Mouse (Mus musculus) limb, embryonic 13.5 days (tissue): ENCODE measurements at regions not wholly inside any gene's neighbourhood (a gene's known extent, or its start where the extent isn't known, plus 50 kb on each side); places are given as distances from the start of the nearest gene placed in this dataset.

Experiments
- ATAC-seq: fragments of 200-750 bp; cut with Nextera tagmentation; 2 replicates; pipeline ENCODE4 v1.8.0; 2017; ENCODE audit warnings: low read depth, moderate number of reproducible peaks, moderate TSS enrichment; ENCODE audit not compliant: low FRiP score
- H3K27ac ChIP-seq: fragments of 300-500 bp; sonication (generic); 2 replicates; pipeline ENCODE4 v1.5.1; 2015; ENCODE audit warnings: inconsistent platforms, mild to moderate bottlenecking, moderate library complexity
- H3K27me3 ChIP-seq: fragments of 300-500 bp; sonication (generic); 2 replicates; pipeline ENCODE4 v1.6.1; 2015; ENCODE audit warnings: mild to moderate bottlenecking, inconsistent platforms
- H3K36me3 ChIP-seq: fragments of 300-500 bp; sonication (generic); 2 replicates; pipeline ENCODE4 v1.6.1; 2015; ENCODE audit warnings: inconsistent platforms, mild to moderate bottlenecking, moderate library complexity
- H3K4me1 ChIP-seq: fragments of 300-500 bp; sonication (generic); 2 replicates; pipeline ENCODE4 v1.6.1; 2015; ENCODE audit warnings: inconsistent platforms
- H3K4me2 ChIP-seq: fragments of 300-500 bp; sonication (generic); replicated peaks from 2 replicates; pipeline ENCODE4 v1.6.1; 2015; ENCODE audit warnings: inconsistent platforms, mild to moderate bottlenecking, moderate library complexity
- H3K4me3 ChIP-seq: fragments of 300-500 bp; sonication (generic); 2 replicates; pipeline ENCODE4 v1.5.1; 2015; ENCODE audit warnings: moderate library complexity, mild to moderate bottlenecking, inconsistent platforms
- H3K9ac ChIP-seq: fragments of 300-500 bp; sonication (generic); 2 replicates; pipeline ENCODE4 v1.6.1; 2015; ENCODE audit warnings: mild to moderate bottlenecking, inconsistent platforms
- H3K9me3 ChIP-seq: fragments of 300-500 bp; sonication (generic); 2 replicates; pipeline ENCODE4 v1.6.1; 2016; ENCODE audit warnings: inconsistent platforms
- WGBS: fragments of 180-500 bp; shearing (Covaris S2); methylation state at CpG from one replicate; pipeline ENCODE4 v1.1.7; 2015; 5-methylcytosine and 5-hydroxymethylcytosine counted together

DNA sequence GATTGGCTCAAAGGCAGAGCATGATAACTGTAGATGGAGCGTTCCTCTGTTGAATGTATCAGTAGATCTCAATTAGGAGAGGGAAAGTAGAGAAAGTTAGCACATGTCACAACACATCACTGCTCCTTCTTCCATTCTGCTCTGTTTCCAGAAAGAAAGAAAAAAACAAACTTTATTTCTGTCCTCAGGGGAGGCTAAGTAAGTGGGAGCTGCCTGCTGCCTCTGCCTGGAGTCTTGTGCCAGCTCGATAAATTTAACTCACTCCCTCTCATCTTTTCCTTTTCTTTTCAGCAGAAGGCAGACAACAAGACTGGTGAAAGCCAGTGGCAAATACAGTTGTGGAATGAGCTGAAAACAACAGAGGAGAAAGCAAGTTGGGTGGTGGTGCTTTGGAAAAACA, 517.5 kb upstream of the Gm21961 start:
- WGBS = 83% methylated on average over 2 of the region's 2 CpGs
- Histone ChIP-seq H3K4me2 (no peak overlapping the region), H3K9me3 (no peaks in the 10 kb centered on the region), H3K4me3 (no peak overlapping the region), H3K27ac (no peak overlapping the region), H3K9ac (no peak overlapping the region), H3K4me1 (no peaks in the 10 kb centered on the region), H3K36me3 (no peaks in the 10 kb centered on the region), H3K27me3 (no peaks in the 10 kb centered on the region)
- no peak for ATAC-seq

GRCm38 (mm10) chr15:65502656-65503055, 488.0 kb upstream of the Gm21961 start:
- no peak overlapping the region for H3K4me3 ChIP-seq
- ATAC-seq = no peak
- WGBS = 88% methylated on average over 1 of the region's 1 CpGs

DNA sequence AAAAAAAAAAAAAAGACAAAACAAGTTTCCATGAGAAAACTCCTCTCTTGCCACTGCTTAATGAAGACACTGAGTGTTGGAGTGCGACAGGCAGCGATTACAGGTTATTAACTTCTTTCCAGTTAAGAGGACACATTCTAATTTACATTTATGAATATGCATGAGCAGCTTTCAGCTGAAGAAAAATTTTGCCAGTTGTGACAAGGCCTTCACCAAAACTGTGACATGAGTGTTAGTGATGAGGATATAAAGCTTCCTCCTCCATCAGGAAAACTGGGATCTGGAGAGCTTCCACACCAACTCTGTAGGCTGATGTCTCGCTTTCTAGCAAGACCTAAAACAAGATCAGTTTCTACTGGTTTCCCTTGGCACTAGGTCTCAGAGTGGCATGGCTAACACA, 464.2 kb upstream of the Gm21961 start:
- no peak overlapping the region for H3K9ac ChIP-seq
- H3K4me3 ChIP-seq = no peak overlapping the region
- H3K4me1 ChIP-seq = no peaks in the 10 kb centered on the region
- H3K27me3 ChIP-seq = no peaks in the 10 kb centered on the region
- no peak for ATAC-seq
- no peak overlapping the region for H3K4me2 ChIP-seq
- H3K27ac ChIP-seq = no peak overlapping the region
- WGBS = 79% methylated on average over 3 of the region's 3 CpGs
- H3K36me3 ChIP-seq = no peaks in the 10 kb centered on the region
- no peaks in the 10 kb centered on the region for H3K9me3 ChIP-seq

More at GRCm38 (mm10) chr15:65502656-65503055, 488.0 kb upstream of the Gm21961 start:
- Histone ChIP-seq H3K36me3 (no peaks in the 10 kb centered on the region), H3K27me3 (no peaks in the 10 kb centered on the region), H3K9ac (no peak overlapping the region), H3K9me3 (no peaks in the 10 kb centered on the region), H3K4me2 (no peak overlapping the region), H3K4me1 (no peaks in the 10 kb centered on the region), H3K27ac (no peak overlapping the region)

GRCm38 (mm10) chr15:65455203-65455816, 440.6 kb upstream of the Gm21961 start:
- no peak for ATAC-seq
- WGBS = 73% methylated on average over 2 of the region's 2 CpGs

GRCm38 (mm10) chr15:65452258-65453028, 437.7 kb upstream of the Gm21961 start:
- 72% methylated on average over 4 of the region's 4 CpGs for WGBS
- ATAC-seq = no peak

More at GRCm38 (mm10) chr15:65455203-65455816, 440.6 kb upstream of the Gm21961 start:
- Histone ChIP-seq H3K4me2 (no peak overlapping the region), H3K4me1 (no peaks in the 10 kb centered on the region), H3K9ac (no peak overlapping the region), H3K4me3 (no peak overlapping the region), H3K9me3 (no peaks in the 10 kb centered on the region), H3K27ac (no peak overlapping the region), H3K36me3 (no peaks in the 10 kb centered on the region), H3K27me3 (no peaks in the 10 kb centered on the region)

DNA sequence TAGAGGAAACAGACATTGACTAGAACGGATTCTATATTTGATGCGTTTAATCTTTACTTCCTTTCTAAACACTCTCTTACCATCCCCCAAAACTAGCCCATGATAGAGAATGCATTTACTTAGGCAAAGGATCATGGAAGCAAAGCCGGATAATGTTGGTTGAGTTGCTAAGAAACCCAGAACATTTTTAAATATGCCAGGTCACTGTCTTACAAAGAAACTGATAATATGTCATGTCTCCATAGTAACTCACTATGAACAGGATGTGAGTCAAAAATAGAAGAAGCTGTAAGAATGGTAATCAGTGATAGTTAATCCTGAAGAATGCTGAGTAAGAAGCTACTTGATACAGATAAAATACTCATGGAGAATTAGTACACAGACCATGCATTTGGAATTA, 405.0 kb upstream of the Gm21961 start:
- Histone ChIP-seq H3K27me3 (no peaks in the 10 kb centered on the region), H3K36me3 (no peaks in the 10 kb centered on the region), H3K9me3 (no peaks in the 10 kb centered on the region), H3K4me2 (no peak overlapping the region), H3K4me1 (no peaks in the 10 kb centered on the region), H3K27ac (no peak overlapping the region), H3K9ac (no peak overlapping the region), H3K4me3 (no peak overlapping the region)
- 85% methylated on average over 3 of the region's 3 CpGs for WGBS
- ATAC-seq = no peak

More at GRCm38 (mm10) chr15:65452258-65453028, 437.7 kb upstream of the Gm21961 start:
- H3K27me3 ChIP-seq = no peaks in the 10 kb centered on the region
- no peaks in the 10 kb centered on the region for H3K9me3 ChIP-seq
- H3K36me3 ChIP-seq = no peaks in the 10 kb centered on the region
- no peaks in the 10 kb centered on the region for H3K4me1 ChIP-seq
- H3K4me2 ChIP-seq = no peak overlapping the region
- no peak overlapping the region for H3K9ac ChIP-seq
- H3K27ac ChIP-seq = no peak overlapping the region
- H3K4me3 ChIP-seq = no peak overlapping the region
